In genomic region chr11:44405113-44405512, GRCm38 (mm10) we compare ENCODE assay signal across 45 mouse cellular contexts. TPM values are rescaled to one million over a fixed set of nuclear protein-coding genes. Genes with fewer than 3 reads are reported as not detected.
"Had no signal": no experiment of that assay in that cellular context is flagged by ENCODE, and none has a peak within 500 bp of the region (broad histone marks: within the 10 kb centered on the region; RNA-seq: fewer than 3 reads in every experiment).

No protein-coding gene starts in this region.

- H3K36me3 ChIP-seq: heart, embryonic 10.5 days; heart, embryonic 12.5 days; heart, embryonic 13.5 days; heart, embryonic 15.5 days; hindbrain, embryonic 10.5 days; hindbrain, embryonic 12.5 days; hindbrain, embryonic 13.5 days; hindbrain, embryonic 15.5 days; intestine, embryonic 15.5 days; kidney, embryonic 15.5 days had no signal

- H3K4me1 ChIP-seq: hindbrain, embryonic 10.5 days; intestine, embryonic 15.5 days had no signal

- DNase-seq: heart, postnatal 10 days; heart, postnatal 14 days; heart, postnatal 36 days; heart, postnatal 4 days; kidney, adult 11 months; kidney, adult 18-20 months; kidney, adult 8-10 months; kidney, postnatal 10 days; kidney, postnatal 14 days; kidney, postnatal 25 days; kidney, postnatal 4 days; layer of hippocampus, adult 9-11 months; layer of hippocampus, postnatal 36 days had no signal

- H3K4me3 ChIP-seq: heart, embryonic 10.5 days; heart, embryonic 12.5 days; heart, embryonic 13.5 days; heart, embryonic 15.5 days; hindbrain, embryonic 10.5 days; hindbrain, embryonic 12.5 days; hindbrain, embryonic 13.5 days; hindbrain, embryonic 15.5 days; intestine, embryonic 15.5 days; kidney, embryonic 15.5 days; layer of hippocampus, adult 2 months had no signal

- H3K4me2 ChIP-seq: heart, embryonic 11.5 days; heart, embryonic 12.5 days; heart, embryonic 13.5 days; heart, embryonic 15.5 days; hindbrain, embryonic 12.5 days; hindbrain, embryonic 13.5 days; hindbrain, embryonic 14.5 days; hindbrain, embryonic 15.5 days; intestine, embryonic 15.5 days; kidney, embryonic 15.5 days had no signal

- H3K27me3 ChIP-seq: heart, embryonic 15.5 days; hindbrain, embryonic 12.5 days; hindbrain, embryonic 13.5 days; intestine, embryonic 15.5 days; kidney, embryonic 15.5 days had no signal

- H3K27ac ChIP-seq: heart, embryonic 10.5 days; heart, embryonic 13.5 days; heart, embryonic 15.5 days; hindbrain, embryonic 10.5 days; hindbrain, embryonic 12.5 days; hindbrain, embryonic 13.5 days; hindbrain, embryonic 14.5 days; hindbrain, embryonic 15.5 days; hindbrain, postnatal 0 days; intestine, embryonic 15.5 days; kidney, embryonic 15.5 days; kidney, postnatal 0 days; layer of hippocampus, adult 2 months had no signal

- H3K9ac ChIP-seq: heart, embryonic 12.5 days; heart, embryonic 13.5 days; heart, embryonic 15.5 days; hindbrain, embryonic 12.5 days; hindbrain, embryonic 13.5 days; hindbrain, embryonic 14.5 days; hindbrain, embryonic 15.5 days; intestine, embryonic 15.5 days; kidney, embryonic 15.5 days had no signal

- ATAC-seq: hindbrain, embryonic 16.5 days; hindbrain, postnatal 0 days; inflammation-experienced regulatory T-cells, adult 6 months; intestine, embryonic 15.5 days; intestine, embryonic 16.5 days; intestine, postnatal 0 days had no signal

- H3K9me3 ChIP-seq: heart, embryonic 10.5 days; heart, embryonic 12.5 days; heart, embryonic 13.5 days; heart, embryonic 15.5 days; hindbrain, embryonic 10.5 days; hindbrain, embryonic 12.5 days; hindbrain, embryonic 13.5 days; hindbrain, embryonic 15.5 days; intestine, embryonic 15.5 days; kidney, embryonic 15.5 days had no signal

RNA-seq across cellular contexts. Expression of gene Il12b, which starts 5.2 kb away (rescaled TPM):
- total RNA-seq: heart, postnatal 10 days; heart, postnatal 14 days; heart, postnatal 25 days; heart, postnatal 36 days; heart, postnatal 4 days; hematopoietic stem cell, adult 5-6 weeks; hindbrain, postnatal 0 days; layer of hippocampus, adult 18-20 months; layer of hippocampus, adult 2 months; layer of hippocampus, adult 8-10 months; layer of hippocampus, postnatal 10 days; layer of hippocampus, postnatal 14 days; layer of hippocampus, postnatal 25 days; layer of hippocampus, postnatal 36 days had no signal
- polyA plus RNA-seq: heart, embryonic 10.5 days; heart, embryonic 11.5 days; heart, embryonic 14.5 days; heart, embryonic 15.5 days; heart, embryonic 16.5 days; heart, postnatal 0 days; hindbrain, embryonic 10.5 days; hindbrain, embryonic 11.5 days; hindbrain, embryonic 12.5 days; hindbrain, embryonic 15.5 days; hindbrain, embryonic 16.5 days; hindbrain, postnatal 0 days; intestine, embryonic 14.5 days; intestine, embryonic 15.5 days; intestine, embryonic 16.5 days; intestine, postnatal 0 days; kidney, embryonic 14.5 days; kidney, embryonic 15.5 days had no signal
